Mouse (Mus musculus): ENCODE data around the gene Piezo1.

The Piezo1 gene

GRCm38 (mm10) chr8:122457171-122457570 lies 94.0 kb downstream of the Piezo1 start:
- in situ Hi-C loops (cut with MboI): no loop called here

DNA sequence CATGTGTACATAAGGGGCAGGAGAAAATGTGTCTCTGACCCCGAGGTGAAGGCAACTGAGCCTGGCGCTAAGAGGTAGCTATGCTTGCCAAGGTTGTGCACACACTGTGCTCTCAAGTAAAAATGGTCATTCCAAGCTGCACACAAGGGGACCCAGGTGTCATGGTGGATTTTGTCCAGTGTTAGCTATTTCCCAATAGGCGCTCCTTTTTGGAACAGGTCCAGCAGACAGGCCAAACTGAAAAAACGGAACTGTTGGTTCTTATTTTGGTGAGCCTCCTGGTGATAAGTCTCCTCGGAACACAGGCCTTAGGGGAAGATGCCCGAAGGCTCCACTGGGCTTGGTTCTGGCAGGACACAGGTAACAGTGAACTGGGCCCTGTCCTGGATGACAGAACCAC lies 96.7 kb downstream of the Piezo1 start:
- in situ Hi-C loops (cut with MboI): no loop called here

GRCm38 (mm10) chr8:122452154-122452553 lies 99.0 kb downstream of the Piezo1 start:
- in situ Hi-C loops (cut with MboI): no loop called here

DNA sequence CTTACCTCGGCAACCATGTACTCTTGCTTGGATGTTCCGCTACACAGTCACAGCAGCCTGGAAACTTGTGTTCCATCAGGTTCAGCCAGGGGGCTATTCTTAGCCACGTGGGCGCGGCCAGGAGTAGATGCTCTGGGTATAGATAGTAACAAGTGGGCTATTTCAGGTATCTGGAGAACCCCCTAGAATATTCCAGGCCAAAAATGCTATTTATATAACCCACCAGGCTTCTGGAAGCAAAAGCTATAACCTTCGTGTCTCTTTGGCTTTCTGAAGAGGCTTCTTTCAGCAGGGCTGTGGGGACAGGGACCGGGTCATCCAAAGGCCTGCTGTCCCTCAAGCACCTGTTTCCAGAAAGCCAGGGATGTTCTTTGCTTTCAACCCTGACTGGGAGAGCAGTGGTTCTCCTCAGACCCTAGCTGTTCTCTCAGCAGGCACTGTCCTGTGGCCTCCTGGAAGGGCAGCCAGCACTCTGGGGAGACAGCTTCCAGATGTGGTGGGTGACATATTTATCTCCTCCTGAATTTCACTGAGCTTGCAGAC lies 99.9 kb downstream of the Piezo1 start:
- in situ Hi-C loops (cut with MboI): no loop called here

GRCm38 (mm10) chr8:122445203-122445602 lies 105.9 kb downstream of the Piezo1 start:
- in situ Hi-C loops (cut with MboI): no loop called here

DNA sequence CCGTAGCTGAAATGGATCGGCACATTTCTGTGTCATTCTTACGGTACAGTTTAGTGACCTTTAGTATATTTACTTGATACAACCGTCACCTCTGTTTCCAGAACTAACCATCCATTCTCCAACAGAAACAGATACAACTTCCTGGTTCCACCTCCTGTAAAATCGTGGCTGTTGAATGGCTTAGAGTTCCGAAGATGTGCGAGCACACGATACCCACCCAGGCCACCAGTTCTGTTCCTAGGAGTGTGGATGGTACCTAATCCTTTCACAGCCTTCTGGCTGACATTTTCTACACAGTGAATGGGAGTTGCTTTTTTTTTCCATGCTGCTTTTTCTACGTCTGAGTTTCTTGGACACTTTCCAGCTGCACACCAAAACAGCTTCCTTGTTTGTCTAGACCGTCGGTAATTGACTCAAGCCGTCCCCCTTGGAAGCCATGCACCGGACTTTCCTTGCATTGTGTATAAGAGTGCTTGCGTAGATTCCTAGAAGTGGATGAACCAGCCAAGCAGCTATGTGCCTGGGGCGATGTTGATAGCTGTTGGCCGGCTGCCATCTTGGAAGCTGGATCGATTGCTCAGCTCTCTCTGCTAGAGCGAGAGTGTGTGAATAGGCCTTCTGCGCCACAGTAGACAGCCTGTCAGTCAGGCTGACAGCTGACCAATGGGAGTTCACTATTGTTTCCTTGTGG lies 106.9 kb downstream of the Piezo1 start:
- in situ Hi-C loops (cut with MboI): no loop called here

GRCm38 (mm10) chr8:122443262-122444006 lies 107.7 kb downstream of the Piezo1 start, which contains the start of gene Mvd:
Gene Mvd, minus strand, starts transcription at chr8:122443422.
- in situ Hi-C loops (cut with MboI): no loop called here

- in situ Hi-C loops (cut with MboI): no loop called here
Observed at GRCm38 (mm10) chr8:122442781-122443180, 108.3 kb downstream of the Piezo1 start.

DNA sequence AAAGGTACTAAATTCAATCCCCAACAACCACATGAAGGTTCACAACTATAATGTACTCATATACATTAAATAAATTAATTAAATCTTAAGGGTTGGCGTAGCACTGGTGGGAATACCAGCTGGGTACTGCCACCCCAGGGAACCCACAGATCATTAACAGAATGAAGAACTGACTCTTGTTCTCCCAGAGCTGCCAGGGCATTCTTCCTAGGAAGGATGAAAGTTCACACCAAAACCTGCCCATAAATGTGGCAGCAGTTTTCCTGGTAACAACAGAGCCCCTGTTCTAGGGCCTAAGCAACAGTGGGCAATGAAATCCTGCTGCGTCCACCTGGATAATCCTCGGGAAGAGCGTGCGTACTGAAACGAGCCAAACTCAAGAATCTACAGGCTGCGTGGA lies 108.8 kb downstream of the Piezo1 start:
- in situ Hi-C loops (cut with MboI): no loop called here

DNA sequence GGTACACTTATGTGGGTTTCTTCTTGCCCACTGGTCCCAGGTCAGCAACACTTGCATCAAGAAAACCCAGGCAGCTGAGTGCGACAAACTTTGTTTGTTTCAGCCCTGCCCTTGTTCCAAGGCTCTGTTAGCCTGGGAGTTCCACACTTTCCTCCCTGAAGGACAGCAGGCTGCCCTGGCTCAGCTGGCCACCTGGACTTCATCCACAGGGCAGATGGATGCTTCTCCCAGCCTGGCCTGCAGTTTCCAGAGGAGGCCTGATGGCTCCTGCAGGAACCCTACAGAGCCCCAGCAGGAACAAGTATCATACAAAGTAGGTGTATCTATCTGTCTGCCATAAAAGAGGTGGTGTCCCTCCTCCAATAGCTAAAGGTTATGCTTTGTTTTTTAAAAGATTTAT lies 109.8 kb downstream of the Piezo1 start:
- in situ Hi-C loops (cut with MboI): no loop called here

DNA sequence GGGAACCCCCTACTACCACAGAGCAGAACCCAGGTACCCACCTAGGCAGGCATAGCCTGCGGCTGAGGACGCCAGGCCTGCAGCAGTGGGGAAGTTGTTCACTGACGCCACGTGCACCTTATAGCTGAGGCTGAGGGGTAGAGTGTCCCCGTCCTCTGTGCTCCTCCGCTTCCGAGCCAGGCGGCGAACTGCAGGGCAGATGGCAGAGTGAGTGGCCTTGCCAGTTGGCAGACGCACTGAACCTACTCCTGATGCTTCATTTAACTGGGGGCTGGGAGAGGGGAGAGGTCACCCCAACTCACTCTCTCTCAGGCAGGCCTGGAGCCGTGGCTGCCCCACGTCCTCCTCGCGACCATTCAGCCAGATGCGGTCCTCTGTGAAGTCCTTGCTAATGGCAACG lies 111.8 kb downstream of the Piezo1 start:
- in situ Hi-C loops (cut with MboI): no loop called here

DNA sequence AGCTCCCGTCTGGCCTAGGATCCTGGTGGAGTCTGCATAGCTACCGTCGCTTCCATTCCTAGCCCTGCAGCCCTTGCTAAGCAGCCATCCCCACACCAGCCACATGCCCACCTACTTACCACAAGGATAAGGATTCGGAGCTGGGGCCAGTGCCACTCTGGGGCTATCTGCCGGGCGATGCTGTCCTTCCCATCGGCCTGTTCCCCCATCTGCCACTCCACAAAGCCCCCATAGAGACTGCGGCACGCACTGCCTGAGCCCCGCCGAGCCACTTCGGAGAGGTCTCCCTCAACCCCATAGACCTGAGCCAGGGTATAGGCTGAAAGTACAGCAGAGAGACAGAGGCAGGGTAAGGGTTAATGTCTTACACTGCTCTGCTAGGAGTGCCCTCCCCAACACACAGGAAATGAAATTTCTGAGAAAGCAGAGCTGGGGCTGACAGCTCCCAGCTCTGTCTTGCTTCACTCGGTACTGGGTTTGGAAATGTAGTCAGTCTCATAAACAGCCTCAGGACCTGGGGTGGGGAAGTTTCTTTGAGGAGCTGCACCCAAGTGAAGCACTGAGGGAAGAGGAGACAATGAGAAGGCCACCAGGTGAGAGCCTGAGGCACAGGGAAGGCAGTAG lies 113.3 kb downstream of the Piezo1 start:
- in situ Hi-C loops (cut with MboI): no loop called here

- in situ Hi-C loops (cut with MboI): no loop called here
Observed at GRCm38 (mm10) chr8:122436586-122437125, 114.5 kb downstream of the Piezo1 start.

GRCm38 (mm10) chr8:122436146-122436545 lies 115.0 kb downstream of the Piezo1 start:
- in situ Hi-C loops (cut with MboI): no loop called here

DNA sequence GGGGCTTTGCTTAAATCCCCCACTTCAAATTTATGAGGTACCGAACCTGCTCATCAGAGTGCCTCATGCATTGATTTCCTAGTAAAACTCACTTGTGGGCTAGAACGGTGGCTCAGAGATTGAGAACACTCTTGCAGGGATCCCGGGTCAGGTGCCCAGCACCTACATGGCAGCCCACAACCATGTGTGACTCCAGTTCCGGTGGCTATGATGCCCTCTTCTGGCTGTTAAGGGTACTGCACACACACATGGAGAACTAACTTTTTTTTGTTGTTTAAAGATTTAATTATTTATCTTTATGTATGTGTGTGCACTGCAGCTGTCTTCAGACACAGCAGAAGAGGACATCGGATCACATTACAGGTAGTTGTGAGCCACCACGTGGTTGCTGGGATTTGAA lies 115.8 kb downstream of the Piezo1 start:
- in situ Hi-C loops (cut with MboI): no loop called here

DNA sequence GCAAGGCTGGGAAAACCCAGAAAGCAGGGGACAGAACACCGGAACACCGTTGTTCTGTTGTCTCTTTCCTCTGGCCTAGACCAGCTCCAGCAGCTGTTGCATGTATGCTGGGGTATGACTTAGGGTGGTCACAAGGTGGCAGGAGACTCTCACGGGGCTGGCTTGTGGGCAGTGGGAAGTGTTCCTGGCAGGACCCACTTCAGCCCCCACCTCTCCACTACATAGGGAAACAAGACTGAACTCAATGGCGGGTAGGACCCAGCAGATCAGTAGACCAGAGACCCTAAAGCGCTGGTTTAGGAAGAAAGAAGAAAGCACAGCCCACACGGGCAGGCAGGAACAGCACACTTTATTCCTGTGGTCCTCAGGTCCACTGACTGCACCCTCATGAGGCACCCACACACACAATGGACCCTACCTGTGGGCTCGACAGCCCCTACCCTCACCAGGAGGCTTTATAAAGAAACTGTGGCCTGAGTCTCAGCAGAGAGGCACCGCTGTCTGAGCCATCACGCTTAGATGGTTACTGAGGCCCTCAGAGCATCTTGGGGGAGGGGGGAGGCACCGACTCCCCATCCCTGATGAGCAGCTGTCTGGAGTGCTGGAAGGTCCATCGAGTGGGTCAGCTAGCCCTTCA lies 117.7 kb downstream of the Piezo1 start:
- in situ Hi-C loops (cut with MboI): no loop called here

- in situ Hi-C loops (cut with MboI): no loop called here
Observed at GRCm38 (mm10) chr8:122432443-122433268, 118.5 kb downstream of the Piezo1 start, which contains the start of gene Cyba. Gene Cyba, minus strand, starts transcription at chr8:122432930.
